Mouse (Mus musculus) liver, embryonic 13.5 days (tissue): ENCODE results near the gene Retnlb. TPM values are rescaled to one million over a fixed set of nuclear protein-coding genes. Genes with fewer than 3 reads are reported as not detected.

ENCODE experiments used
- ATAC-seq: fragments of 200-750 bp; cut with Nextera tagmentation; 2 replicates; pipeline ENCODE4 v1.8.0; 2017; ENCODE audit warnings: low read depth, mild to moderate bottlenecking, moderate number of reproducible peaks, moderate library complexity
- DNase-seq: peaks from one replicate; pipeline ENCODE4 v3.0.0; 2022
- H3K27ac ChIP-seq: fragments of 300-500 bp; sonication (generic); 2 replicates; pipeline ENCODE4 v1.5.1; 2015; ENCODE audit warnings: moderate library complexity, mild to moderate bottlenecking, inconsistent platforms
- H3K27me3 ChIP-seq: fragments of 300-500 bp; sonication (generic); 2 replicates; pipeline ENCODE4 v1.6.1; 2015; ENCODE audit warnings: mild to moderate bottlenecking, inconsistent platforms
- H3K36me3 ChIP-seq: fragments of 300-500 bp; sonication (generic); 2 replicates; pipeline ENCODE4 v1.6.1; 2015; ENCODE audit warnings: mild to moderate bottlenecking, inconsistent platforms
- H3K4me1 ChIP-seq: fragments of 300-500 bp; sonication (generic); replicated peaks from 2 replicates; pipeline ENCODE4 v1.6.1; 2015; ENCODE audit warnings: inconsistent platforms
- H3K4me2 ChIP-seq: fragments of 300-500 bp; sonication (generic); 2 replicates; pipeline ENCODE4 v1.6.1; 2015; ENCODE audit warnings: inconsistent platforms, mild to moderate bottlenecking, moderate library complexity
- H3K4me3 ChIP-seq: fragments of 300-500 bp; sonication (generic); replicated peaks from 2 replicates; pipeline ENCODE4 v1.5.1; 2015; ENCODE audit warnings: mild to moderate bottlenecking, inconsistent platforms
- H3K9ac ChIP-seq: fragments of 300-500 bp; sonication (generic); 2 replicates; pipeline ENCODE4 v1.6.1; 2015; ENCODE audit warnings: mild to moderate bottlenecking, inconsistent platforms
- H3K9me3 ChIP-seq: fragments of 300-500 bp; sonication (generic); replicated peaks from 2 replicates; pipeline ENCODE4 v1.6.1; 2016; ENCODE audit warnings: inconsistent platforms
- WGBS: fragments of 180-500 bp; shearing (Covaris S2); methylation state at CpG from one replicate; pipeline ENCODE4 v1.1.7; 2015; ENCODE audit not compliant: insufficient replicate concordance; 5-methylcytosine and 5-hydroxymethylcytosine counted together
- polyA plus RNA-seq: library from polyadenylated mRNA; unstranded; fragments of >200 nt; fragmentation: Nextera tagmentation; extraction: Ambion mirVana; gene quantifications from 2 replicates; pipeline ENCODE4 v1.2.1, GENCODE M21; 2015

Retnlb gene
- polyA plus RNA-seq, result not detected in 2 replicates

GRCm38 (mm10) chr16:48816695-48817094 is at the start of gene Retnlb:
Retnlb (plus strand) TSS chr16:48816856.
- no peaks in the 10 kb centered on the region for H3K36me3 ChIP-seq
- H3K9ac ChIP-seq, result no peak within 1 kb of the TSS
- DNase-seq (no peak), ATAC-seq (no peak)
- no peak within 1 kb of the TSS for H3K4me2 ChIP-seq
- H3K27ac ChIP-seq, result no peak within 1 kb of the TSS
- WGBS, result 69% methylated on average over 2 of the region's 2 CpGs
- no peaks in the 10 kb centered on the region for H3K9me3 ChIP-seq
- no peaks in the 10 kb centered on the region for H3K27me3 ChIP-seq
- no peaks in the 10 kb centered on the region for H3K4me1 ChIP-seq
- no peak within 1 kb of the TSS for H3K4me3 ChIP-seq

DNA sequence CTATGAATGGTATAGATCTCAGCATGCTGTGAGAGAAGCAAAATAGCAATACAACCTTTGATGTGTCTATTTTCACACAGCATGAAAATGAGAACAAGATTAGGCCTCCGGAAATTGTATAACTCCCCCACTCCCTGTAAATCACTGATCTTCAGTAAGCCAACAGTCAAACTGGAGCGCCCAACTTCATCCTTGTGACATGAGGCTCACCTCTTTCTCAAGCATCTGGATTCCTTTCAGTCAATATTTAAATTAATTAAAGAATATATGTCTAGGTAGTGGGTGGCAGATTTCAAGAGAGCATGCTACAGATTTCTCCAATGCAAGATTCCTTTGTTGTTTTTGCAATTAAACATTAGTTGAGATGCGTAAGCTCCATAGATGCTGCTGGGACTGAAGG is 47.5 kb upstream of the Retnlb start:
- DNase-seq (no peak), ATAC-seq (no peak)
- no peaks in the 10 kb centered on the region for H3K4me1 ChIP-seq
- no peak overlapping the region for H3K27ac ChIP-seq
- no peak overlapping the region for H3K9ac ChIP-seq
- H3K4me2 ChIP-seq, result no peak overlapping the region
- 83% methylated on average over 3 of the region's 3 CpGs for WGBS
- no peaks in the 10 kb centered on the region for H3K36me3 ChIP-seq
- no peak overlapping the region for H3K4me3 ChIP-seq
- H3K27me3 ChIP-seq, result no peaks in the 10 kb centered on the region
- H3K9me3 ChIP-seq, result no peaks in the 10 kb centered on the region

GRCm38 (mm10) chr16:48771971-48772445 is 44.6 kb upstream of the Retnlb start, which contains the start of gene Trat1:
Trat1 (minus strand) TSS chr16:48772021.
- DNase-seq (no peak), ATAC-seq (no peak)
- no peak within 1 kb of the TSS for H3K9ac ChIP-seq
- WGBS, result 63% methylated on average over 3 of the region's 3 CpGs
- no peak within 1 kb of the TSS for H3K4me3 ChIP-seq
- H3K27me3 ChIP-seq, result no peaks in the 10 kb centered on the region
- H3K4me1 ChIP-seq, result no peaks in the 10 kb centered on the region
- H3K27ac ChIP-seq, result no peak within 1 kb of the TSS
- no peaks in the 10 kb centered on the region for H3K36me3 ChIP-seq
- no peak within 1 kb of the TSS for H3K4me2 ChIP-seq
- H3K9me3 ChIP-seq, result no peaks in the 10 kb centered on the region

GRCm38 (mm10) chr16:48777254-48777653 is 39.4 kb upstream of the Retnlb start:
- no peak for DNase-seq
- H3K36me3 ChIP-seq, result no peaks in the 10 kb centered on the region
- H3K27ac ChIP-seq, result no peak overlapping the region
- no peak overlapping the region for H3K4me3 ChIP-seq
- H3K4me2 ChIP-seq, result no peak overlapping the region
- H3K27me3 ChIP-seq, result no peaks in the 10 kb centered on the region
- ATAC-seq, result no peak
- no peaks in the 10 kb centered on the region for H3K4me1 ChIP-seq
- H3K9ac ChIP-seq, result no peak overlapping the region
- 36% methylated on average over 2 of the region's 2 CpGs for WGBS
- H3K9me3 ChIP-seq, result no peaks in the 10 kb centered on the region

GRCm38 (mm10) chr16:48786258-48786657 is 30.4 kb upstream of the Retnlb start:
- H3K9me3 ChIP-seq, result no peaks in the 10 kb centered on the region
- 22% methylated on average over 3 of the region's 3 CpGs for WGBS
- no peaks in the 10 kb centered on the region for H3K4me1 ChIP-seq
- H3K36me3 ChIP-seq, result no peaks in the 10 kb centered on the region
- DNase-seq (no peak), ATAC-seq (no peak)
- H3K9ac ChIP-seq, result no peak overlapping the region
- no peak overlapping the region for H3K4me3 ChIP-seq
- no peak overlapping the region for H3K4me2 ChIP-seq
- H3K27me3 ChIP-seq, result no peaks in the 10 kb centered on the region
- H3K27ac ChIP-seq, result no peak overlapping the region

DNA sequence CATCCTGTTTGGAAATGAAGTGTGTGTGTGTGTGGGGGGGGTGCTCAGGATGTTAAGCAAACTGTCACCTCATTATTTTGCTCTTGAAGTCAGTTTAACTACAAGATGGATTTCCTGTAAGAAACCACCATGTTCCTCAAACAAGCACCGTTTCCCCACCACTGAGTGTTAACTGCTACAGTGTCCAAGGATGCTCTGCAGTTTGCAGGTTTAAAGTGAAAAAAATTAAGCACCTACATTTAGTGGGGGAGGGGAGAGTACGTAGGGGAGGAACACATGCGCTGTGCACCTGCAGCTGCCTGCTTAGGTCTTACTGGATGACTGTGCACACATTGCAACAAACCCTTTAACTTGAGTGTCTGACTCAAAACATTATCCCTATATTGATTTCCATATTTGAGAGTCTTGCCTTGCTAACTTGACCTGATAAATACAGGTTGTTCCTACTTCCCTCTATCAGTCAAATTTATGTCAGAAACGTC is 27.9 kb upstream of the Retnlb start:
- no peak for DNase-seq
- H3K4me3 ChIP-seq, result no peak overlapping the region
- H3K4me2 ChIP-seq, result no peak overlapping the region
- no peaks in the 10 kb centered on the region for H3K27me3 ChIP-seq
- no peak overlapping the region for H3K27ac ChIP-seq
- H3K9me3 ChIP-seq, result no peaks in the 10 kb centered on the region
- H3K9ac ChIP-seq, result no peak overlapping the region
- WGBS, result 21% methylated on average over 4 of the region's 4 CpGs
- H3K36me3 ChIP-seq, result no peaks in the 10 kb centered on the region
- no peaks in the 10 kb centered on the region for H3K4me1 ChIP-seq
- no peak for ATAC-seq

- ATAC-seq (no peak), DNase-seq (no peak)
- no peaks in the 10 kb centered on the region for H3K4me1 ChIP-seq
- no peak overlapping the region for H3K4me3 ChIP-seq
- H3K9me3 ChIP-seq, result no peaks in the 10 kb centered on the region
- no peak overlapping the region for H3K27ac ChIP-seq
- no peak overlapping the region for H3K9ac ChIP-seq
- no peaks in the 10 kb centered on the region for H3K36me3 ChIP-seq
- no peaks in the 10 kb centered on the region for H3K27me3 ChIP-seq
- no peak overlapping the region for H3K4me2 ChIP-seq
- 28% methylated on average over 3 of the region's 3 CpGs for WGBS
These were observed 18.4 kb upstream of the Retnlb start for GRCm38 (mm10) chr16:48798285-48798684.

- DNase-seq, result no peak
- no peak overlapping the region for H3K4me3 ChIP-seq
- H3K4me1 ChIP-seq, result no peaks in the 10 kb centered on the region
- H3K9ac ChIP-seq, result no peak overlapping the region
- H3K9me3 ChIP-seq, result no peaks in the 10 kb centered on the region
- no peak overlapping the region for H3K4me2 ChIP-seq
- 63% methylated on average over 3 of the region's 3 CpGs for WGBS
- H3K27me3 ChIP-seq, result no peaks in the 10 kb centered on the region
- no peak for ATAC-seq
- no peaks in the 10 kb centered on the region for H3K36me3 ChIP-seq
- H3K27ac ChIP-seq, result no peak overlapping the region
These were observed 17.2 kb upstream of the Retnlb start for GRCm38 (mm10) chr16:48799470-48799869.

- Histone ChIP-seq H3K4me1 (no peaks in the 10 kb centered on the region), H3K27me3 (no peaks in the 10 kb centered on the region), H3K27ac (no peak overlapping the region), H3K36me3 (no peaks in the 10 kb centered on the region), H3K4me3 (no peak overlapping the region), H3K9me3 (no peaks in the 10 kb centered on the region), H3K9ac (no peak overlapping the region), H3K4me2 (no peak overlapping the region)
- 56% methylated on average over 2 of the region's 2 CpGs for WGBS
- ATAC-seq, result no peak
- no peak for DNase-seq
These were observed 15.8 kb upstream of the Retnlb start for GRCm38 (mm10) chr16:48800906-48801305.

GRCm38 (mm10) chr16:48805412-48805811 is 11.2 kb upstream of the Retnlb start:
- H3K9me3 ChIP-seq, result no peaks in the 10 kb centered on the region
- 55% methylated on average over 1 of the region's 1 CpGs for WGBS
- H3K4me3 ChIP-seq, result no peak overlapping the region
- H3K4me2 ChIP-seq, result no peak overlapping the region
- H3K27me3 ChIP-seq, result no peaks in the 10 kb centered on the region
- DNase-seq (no peak), ATAC-seq (no peak)
- no peak overlapping the region for H3K9ac ChIP-seq
- H3K4me1 ChIP-seq, result no peaks in the 10 kb centered on the region
- no peaks in the 10 kb centered on the region for H3K36me3 ChIP-seq
- no peak overlapping the region for H3K27ac ChIP-seq

- Histone ChIP-seq H3K9ac (no peak overlapping the region), H3K27me3 (no peaks in the 10 kb centered on the region), H3K4me3 (no peak overlapping the region), H3K36me3 (no peaks in the 10 kb centered on the region), H3K9me3 (no peaks in the 10 kb centered on the region), H3K27ac (no peak overlapping the region), H3K4me2 (no peak overlapping the region), H3K4me1 (no peaks in the 10 kb centered on the region)
- no peak for ATAC-seq
- WGBS, result 35% methylated on average over 1 of the region's 1 CpGs
- DNase-seq, result no peak
These were observed 10.1 kb upstream of the Retnlb start for GRCm38 (mm10) chr16:48806521-48806920.

DNA sequence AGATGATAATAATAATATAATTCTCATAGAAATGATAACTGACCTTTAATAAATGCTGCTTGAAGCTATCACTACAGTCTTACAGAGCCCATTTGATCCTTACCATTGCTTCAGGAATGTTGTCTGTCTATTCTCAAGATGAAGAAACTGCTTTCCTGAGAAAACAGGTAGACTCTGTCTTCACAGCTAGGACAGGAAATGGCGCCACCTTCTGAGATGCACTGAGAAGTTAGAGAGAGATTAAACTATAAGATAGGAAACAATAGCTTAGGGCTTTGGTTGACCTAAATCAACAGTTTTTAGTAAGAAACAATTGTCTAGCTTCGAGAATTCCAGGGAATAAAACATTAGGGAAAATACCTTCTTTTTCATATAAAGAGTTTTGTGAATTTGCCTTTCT is 7.3 kb upstream of the Retnlb start:
- Histone ChIP-seq H3K27ac (no peak overlapping the region), H3K4me1 (no peaks in the 10 kb centered on the region), H3K9me3 (no peaks in the 10 kb centered on the region), H3K9ac (no peak overlapping the region), H3K36me3 (no peaks in the 10 kb centered on the region), H3K4me2 (no peak overlapping the region), H3K4me3 (no peak overlapping the region), H3K27me3 (no peaks in the 10 kb centered on the region)
- WGBS, result 29% methylated on average over 2 of the region's 2 CpGs
- ATAC-seq (no peak), DNase-seq (no peak)
